Mouse (Mus musculus) hindbrain, embryonic 14.5 days (tissue): Measurements from ENCODE around the gene Zfp512b. TPM values are rescaled to one million over a fixed set of nuclear protein-coding genes. Genes with fewer than 3 reads are reported as not detected.

ENCODE experiments used
- ATAC-seq: fragments of 200-750 bp; cut with Nextera tagmentation; 2 replicates; pipeline ENCODE4 v1.8.0; 2017; ENCODE audit warnings: moderate number of reproducible peaks, mild to moderate bottlenecking, moderate TSS enrichment, moderate library complexity; ENCODE audit not compliant: low FRiP score
- DNase-seq: peaks from one replicate; pipeline ENCODE4 v3.0.0-alpha.2; 2015; ENCODE audit warnings: low spot score
- H3K27ac ChIP-seq: fragments of 300-500 bp; sonication (generic); 2 replicates; pipeline ENCODE4 v1.5.1; 2014; ENCODE audit warnings: mild to moderate bottlenecking, moderate library complexity
- H3K27me3 ChIP-seq: fragments of 300-500 bp; sonication (generic); 2 replicates; pipeline ENCODE4 v1.6.1; 2014; ENCODE audit warnings: mild to moderate bottlenecking, low read length, mixed read lengths; ENCODE audit not compliant: control insufficient read depth, insufficient read depth
- H3K36me3 ChIP-seq: fragments of 300-500 bp; sonication (generic); replicated peaks from 2 replicates; pipeline ENCODE4 v1.6.1; 2014; ENCODE audit not compliant: control insufficient read depth, insufficient read depth
- H3K4me1 ChIP-seq: fragments of 300-500 bp; sonication (generic); replicated peaks from 2 replicates; pipeline ENCODE4 v1.6.1; 2014; ENCODE audit warnings: antibody characterized with exemption, low read length, mixed read lengths; ENCODE audit not compliant: control insufficient read depth, insufficient read depth
- H3K4me2 ChIP-seq: fragments of 300-500 bp; sonication (generic); replicated peaks from 2 replicates; pipeline ENCODE4 v1.6.1; 2014; ENCODE audit warnings: mild to moderate bottlenecking, moderate library complexity
- H3K4me3 ChIP-seq: fragments of 300-500 bp; sonication (generic); replicated peaks from 2 replicates; pipeline ENCODE4 v1.5.1; 2014; ENCODE audit warnings: mild to moderate bottlenecking, low read length
- H3K9ac ChIP-seq: fragments of 300-500 bp; sonication (generic); 2 replicates; pipeline ENCODE4 v1.6.1; 2014
- H3K9me3 ChIP-seq: fragments of 300-500 bp; sonication (generic); 2 replicates; pipeline ENCODE4 v1.6.1; 2016; ENCODE audit warnings: low read length; ENCODE audit not compliant: control insufficient read depth
- WGBS: fragments of 180-500 bp; shearing (Covaris S2); extraction: QIAGEN DNeasy Blood & Tissue Kit; methylation state at CpG from one replicate; pipeline ENCODE4 v1.1.7; 2014; 5-methylcytosine and 5-hydroxymethylcytosine counted together
- polyA plus RNA-seq: library from polyadenylated mRNA; unstranded; fragments of >200 nt; fragmentation: Nextera tagmentation; extraction: Ambion mirVana; gene quantifications from 2 replicates; pipeline ENCODE4 v1.2.1, GENCODE M21; 2014

Zfp512b gene
- polyA plus RNA-seq, 1 experiment from 2014 or later: 86.2 TPM

DNA sequence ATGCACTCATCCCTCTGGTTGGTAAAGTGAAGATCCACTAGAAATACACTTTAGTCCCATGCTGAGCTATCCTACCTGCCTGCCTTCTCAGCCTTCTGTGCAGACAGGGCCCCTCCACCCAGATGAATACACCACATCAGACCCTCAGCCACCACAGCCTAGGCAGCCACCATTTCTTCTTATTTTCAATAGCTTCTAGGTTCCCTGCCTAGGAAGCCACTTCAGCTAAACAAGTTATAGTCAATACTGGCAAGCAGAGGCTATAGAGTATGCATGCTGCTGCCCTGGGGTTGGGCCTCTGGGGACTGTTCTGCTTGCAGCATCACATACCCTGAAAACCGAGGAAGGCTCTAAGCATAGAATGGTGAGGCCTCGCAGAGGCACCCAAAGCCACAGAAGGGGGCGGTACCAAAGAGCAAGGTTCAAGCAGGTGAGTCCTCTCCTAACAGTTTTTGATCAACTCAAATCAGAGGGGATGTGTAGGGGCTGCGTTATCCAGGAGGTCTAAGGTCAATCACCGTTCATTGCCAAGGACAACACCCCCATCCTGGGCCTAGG lies 996 bp downstream of the Zfp512b start, which contains the start of gene Prpf6:
Gene Prpf6, plus strand, starts transcription at position 341 of the 558 bp plus-strand sequence.
- 16% methylated on average over 5 of the region's 5 CpGs for WGBS
- Histone ChIP-seq H3K4me1 (peaks cover 12% of the 10 kb centered on the region), H3K27me3 (no peaks in the 10 kb centered on the region), H3K4me3 (peak within 1 kb of the TSS; percentile 96), H3K9ac (peak within 1 kb of the TSS; percentile 97), H3K4me2 (peak within 1 kb of the TSS; percentile 73), H3K36me3 (peaks cover 56% of the 10 kb centered on the region), H3K9me3 (no peaks in the 10 kb centered on the region), H3K27ac (peak within 1 kb of the TSS; percentile 90)
- ATAC-seq (no peak), DNase-seq (no peak)

DNA sequence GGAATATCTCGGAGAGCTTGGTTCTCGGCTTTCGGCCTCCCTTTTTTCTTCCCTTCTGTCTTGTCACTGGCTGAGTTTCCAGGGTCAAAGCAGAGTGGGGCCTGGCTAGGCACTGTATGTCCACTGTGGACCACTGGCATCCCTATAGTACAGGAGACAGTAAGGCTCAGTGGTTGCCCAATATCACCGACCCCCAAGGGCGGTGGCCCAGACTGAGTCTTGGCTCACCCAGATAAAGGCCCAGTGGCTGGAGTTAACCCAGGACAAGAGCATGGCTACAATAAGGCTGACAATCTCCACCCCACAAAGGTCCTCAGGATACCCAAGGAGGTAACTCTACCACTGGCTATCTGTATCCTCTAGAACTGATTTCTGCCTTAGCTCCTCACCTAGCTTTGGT lies 2.1 kb downstream of the Zfp512b start:
- Histone ChIP-seq H3K36me3 (peaks cover 56% of the 10 kb centered on the region), H3K9ac (no peak overlapping the region), H3K4me3 (no peak overlapping the region), H3K4me2 (0 out of 2 replicates have a peak overlapping the region, but pooled peaks have one; percentile 73), H3K4me1 (peaks cover 12% of the 10 kb centered on the region), H3K27me3 (no peaks in the 10 kb centered on the region), H3K9me3 (no peaks in the 10 kb centered on the region), H3K27ac (no peak overlapping the region)
- no peak for DNase-seq
- no peak for ATAC-seq
- WGBS: 98% methylated on average over 5 of the region's 5 CpGs

DNA sequence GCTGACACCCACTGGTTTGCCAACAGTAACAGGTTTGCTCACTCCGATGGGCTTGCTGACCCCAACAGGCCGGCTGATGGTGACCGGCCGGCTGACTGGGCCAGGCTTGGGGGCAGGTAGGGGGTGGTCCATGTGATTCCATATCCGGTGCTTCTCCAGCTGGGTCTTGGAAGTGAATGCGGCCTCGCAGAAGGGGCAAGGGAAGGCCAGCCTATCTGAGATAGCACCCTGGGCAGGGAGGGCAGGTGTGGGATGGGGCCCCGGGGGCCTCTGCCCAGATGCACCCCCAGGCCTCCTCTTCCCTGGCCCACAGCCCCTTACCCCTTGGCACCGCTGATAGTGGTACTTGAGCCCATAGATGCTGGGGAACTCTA lies 2.9 kb downstream of the Zfp512b start:
- peaks cover 60% of the 10 kb centered on the region for H3K36me3 ChIP-seq
- H3K27me3 ChIP-seq: no peaks in the 10 kb centered on the region
- no peak overlapping the region for H3K4me2 ChIP-seq
- H3K4me3 ChIP-seq: no peak overlapping the region
- H3K27ac ChIP-seq: no peak overlapping the region
- DNase-seq (no peak), ATAC-seq (no peak)
- H3K9ac ChIP-seq: no peak overlapping the region
- no peaks in the 10 kb centered on the region for H3K9me3 ChIP-seq
- H3K4me1 ChIP-seq: peaks cover 12% of the 10 kb centered on the region
- 94% methylated on average over 9 of the region's 9 CpGs for WGBS

DNA sequence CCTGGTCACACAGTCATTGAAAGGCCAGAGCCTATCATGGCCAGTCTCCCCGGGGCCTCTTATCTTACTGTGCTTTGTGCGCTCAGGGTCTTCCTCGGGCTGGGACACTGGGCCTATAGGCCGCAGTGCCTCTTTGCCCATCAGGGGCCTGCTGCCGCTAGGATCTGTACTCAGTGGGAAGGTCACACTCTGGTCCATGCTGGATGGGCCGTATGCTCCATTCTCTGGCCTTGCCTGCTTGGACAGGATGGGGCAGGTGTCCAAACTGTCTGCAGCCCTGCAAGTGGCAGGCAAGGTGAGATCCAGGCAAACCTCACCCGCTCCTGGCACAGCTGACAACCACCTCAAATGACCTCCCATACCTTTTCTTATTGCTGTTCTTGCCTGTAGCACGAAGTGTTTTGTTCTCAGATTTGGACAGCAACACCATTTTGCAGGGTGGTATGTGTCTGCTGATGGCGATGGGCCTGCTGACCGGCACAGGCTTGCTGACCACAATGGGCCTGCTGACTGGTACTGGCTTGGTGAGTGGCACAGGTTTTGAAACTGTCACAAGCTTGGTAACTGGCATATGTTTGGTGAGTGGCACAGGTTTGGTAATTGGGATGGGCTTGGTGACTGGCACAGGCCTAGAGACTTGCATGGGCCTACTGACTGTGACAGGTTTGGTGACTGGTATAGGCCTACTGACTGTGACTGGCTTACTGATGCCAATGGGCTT lies 3.4 kb downstream of the Zfp512b start:
- H3K9ac ChIP-seq: no peak overlapping the region
- peaks cover 12% of the 10 kb centered on the region for H3K4me1 ChIP-seq
- H3K4me2 ChIP-seq: no peak overlapping the region
- no peaks in the 10 kb centered on the region for H3K27me3 ChIP-seq
- H3K27ac ChIP-seq: no peak overlapping the region
- no peak overlapping the region for H3K4me3 ChIP-seq
- peaks cover 66% of the 10 kb centered on the region for H3K36me3 ChIP-seq
- 88% methylated on average over 10 of the region's 10 CpGs for WGBS
- DNase-seq (no peak), ATAC-seq (no peak)
- H3K9me3 ChIP-seq: no peaks in the 10 kb centered on the region

DNA sequence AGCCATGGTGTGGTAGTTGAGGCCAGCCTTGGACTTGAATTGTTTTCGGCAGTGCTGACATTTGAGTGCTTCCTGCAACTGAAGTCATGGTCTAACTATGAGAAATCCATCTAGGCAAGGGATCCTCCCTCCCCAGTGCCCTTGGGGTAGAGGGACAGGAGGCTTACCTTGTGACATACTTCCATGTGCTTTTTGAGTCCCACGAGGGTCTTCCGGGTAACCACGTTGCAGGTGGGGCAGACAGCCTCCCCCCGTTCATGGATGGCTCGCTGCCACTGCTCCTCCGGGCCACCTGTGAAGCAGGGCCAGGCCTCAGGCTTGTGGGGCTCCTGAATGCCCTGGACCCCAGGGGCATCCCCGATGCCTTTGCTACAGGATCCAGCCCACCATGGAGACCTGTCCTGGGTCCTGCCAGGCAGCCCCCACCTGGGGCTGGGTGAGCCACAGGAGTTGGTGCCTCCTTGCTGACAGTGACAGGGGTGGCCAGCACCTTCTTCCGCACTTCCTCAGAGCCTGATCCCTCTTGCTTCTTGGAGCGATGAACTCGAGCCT lies 4.3 kb downstream of the Zfp512b start:
- Histone ChIP-seq H3K9me3 (no peaks in the 10 kb centered on the region), H3K9ac (no peak overlapping the region), H3K27me3 (no peaks in the 10 kb centered on the region), H3K4me2 (no peak overlapping the region), H3K4me1 (peaks cover 12% of the 10 kb centered on the region), H3K4me3 (no peak overlapping the region), H3K36me3 (peaks cover 72% of the 10 kb centered on the region), H3K27ac (no peak overlapping the region)
- 91% methylated on average over 11 of the region's 11 CpGs for WGBS
- ATAC-seq (no peak), DNase-seq (no peak)

DNA sequence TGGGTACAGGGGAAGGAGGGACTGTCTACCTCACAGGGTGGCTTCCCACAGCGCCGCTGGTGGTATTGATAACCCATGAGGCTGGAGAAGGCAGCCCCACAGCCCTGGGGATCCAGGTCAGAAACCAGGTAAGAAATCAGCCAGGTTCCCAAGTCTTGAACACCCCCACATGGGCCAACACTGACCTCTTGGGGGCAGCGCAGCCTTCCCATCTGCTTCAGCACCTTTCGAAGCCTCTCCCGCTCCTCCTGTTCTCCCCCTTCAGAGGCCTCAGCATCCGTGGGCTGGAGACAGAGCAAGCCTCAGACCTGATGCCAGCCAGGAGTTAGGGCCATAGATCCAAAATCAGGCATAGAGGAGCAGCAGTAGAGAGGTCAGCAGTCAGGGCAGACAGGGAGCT lies 4.8 kb downstream of the Zfp512b start:
- H3K9ac ChIP-seq: no peak overlapping the region
- no peak overlapping the region for H3K4me2 ChIP-seq
- H3K9me3 ChIP-seq: no peaks in the 10 kb centered on the region
- DNase-seq (no peak), ATAC-seq (no peak)
- H3K27me3 ChIP-seq: no peaks in the 10 kb centered on the region
- no peak overlapping the region for H3K27ac ChIP-seq
- peaks cover 12% of the 10 kb centered on the region for H3K4me1 ChIP-seq
- peaks cover 76% of the 10 kb centered on the region for H3K36me3 ChIP-seq
- 89% methylated on average over 6 of the region's 6 CpGs for WGBS
- H3K4me3 ChIP-seq: no peak overlapping the region

DNA sequence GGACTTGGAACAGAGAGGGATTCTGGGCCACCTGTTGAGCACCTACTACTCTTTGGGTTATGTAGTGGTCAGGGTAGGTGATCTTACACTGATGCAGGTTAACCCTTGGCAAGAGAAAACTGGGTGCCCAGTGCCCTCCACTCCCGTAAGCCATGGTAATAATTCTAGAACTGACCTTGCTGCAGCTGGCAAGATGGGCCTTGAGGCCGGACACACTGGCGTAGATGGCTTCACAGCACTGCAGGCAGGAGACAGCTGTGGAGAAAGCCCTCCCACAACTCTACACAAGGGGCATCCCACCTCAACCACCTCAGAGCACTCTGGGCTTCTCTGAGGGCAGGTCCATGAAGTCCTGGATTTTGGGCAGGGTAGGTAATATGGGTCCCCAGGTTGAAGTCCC lies 6.5 kb downstream of the Zfp512b start:
- no peak overlapping the region for H3K9ac ChIP-seq
- H3K9me3 ChIP-seq: no peaks in the 10 kb centered on the region
- no peak overlapping the region for H3K4me2 ChIP-seq
- DNase-seq (no peak), ATAC-seq (no peak)
- H3K27me3 ChIP-seq: no peaks in the 10 kb centered on the region
- no peak overlapping the region for H3K4me3 ChIP-seq
- peaks cover 77% of the 10 kb centered on the region for H3K36me3 ChIP-seq
- 97% methylated on average over 3 of the region's 3 CpGs for WGBS
- peaks cover 9% of the 10 kb centered on the region for H3K4me1 ChIP-seq
- H3K27ac ChIP-seq: no peak overlapping the region

DNA sequence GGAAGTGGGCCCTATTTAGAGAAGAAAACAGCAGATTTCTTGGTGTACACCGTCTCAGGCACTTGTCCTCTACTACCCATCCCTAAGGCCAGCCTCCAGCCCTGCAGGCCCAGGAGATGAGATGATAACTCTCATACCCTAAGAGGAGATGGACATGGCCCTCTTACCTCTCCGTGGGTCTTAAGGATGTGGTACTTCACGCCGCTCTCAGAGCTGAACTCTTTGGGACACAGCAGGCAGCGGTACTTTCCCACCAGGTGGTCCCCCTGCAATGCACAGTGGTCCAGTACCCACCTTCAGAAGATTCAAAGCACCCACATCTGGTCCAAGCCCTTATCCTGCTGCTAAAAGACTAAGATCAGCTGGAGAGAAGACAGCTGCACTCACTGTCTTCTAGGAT lies 7.1 kb downstream of the Zfp512b start:
- 95% methylated on average over 5 of the region's 5 CpGs for WGBS
- Histone ChIP-seq H3K27ac (no peak overlapping the region), H3K9ac (no peak overlapping the region), H3K4me2 (no peak overlapping the region), H3K9me3 (no peaks in the 10 kb centered on the region), H3K27me3 (no peaks in the 10 kb centered on the region), H3K36me3 (peaks cover 75% of the 10 kb centered on the region), H3K4me1 (peaks cover 6% of the 10 kb centered on the region), H3K4me3 (no peak overlapping the region)
- ATAC-seq: no peak
- no peak for DNase-seq

DNA sequence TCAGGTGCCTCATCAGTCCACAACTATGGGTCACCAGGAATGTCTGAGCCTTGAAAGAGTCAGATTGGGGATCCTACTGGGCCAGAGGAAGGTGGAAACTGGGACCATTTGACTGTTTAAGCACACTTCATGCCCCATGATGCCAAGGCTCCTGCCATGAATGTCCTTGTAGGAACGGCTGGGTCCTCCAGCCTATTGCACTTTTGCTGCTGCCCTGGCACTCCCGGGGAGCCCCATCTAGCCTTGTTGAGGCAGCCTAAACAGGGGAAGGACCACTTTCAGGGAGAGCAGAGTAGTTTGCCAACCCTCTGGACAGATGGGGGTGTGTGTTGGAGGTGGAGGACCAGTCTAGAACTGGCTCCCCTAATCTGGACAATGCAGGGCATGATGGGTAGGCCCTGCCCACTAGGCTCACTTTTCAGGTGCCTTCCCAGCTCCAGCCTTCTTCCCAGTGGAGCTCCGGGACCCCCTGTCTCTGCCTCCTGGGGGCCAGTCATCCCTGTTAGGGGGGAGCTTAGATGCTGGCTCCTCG lies 8.1 kb downstream of the Zfp512b start, which contains the start of gene Uckl1:
Gene Uckl1, minus strand, starts transcription at position 482 of the 532 bp plus-strand sequence.
- DNase-seq: no peak
- H3K9me3 ChIP-seq: no peaks in the 10 kb centered on the region
- peaks cover 64% of the 10 kb centered on the region for H3K36me3 ChIP-seq
- H3K4me2 ChIP-seq: no peak within 1 kb of the TSS
- H3K9ac ChIP-seq: no peak within 1 kb of the TSS
- no peak for ATAC-seq
- whole genome bisulfite sequencing: 94% methylated on average over 4 of the region's 4 CpGs
- H3K4me3 ChIP-seq: no peak within 1 kb of the TSS
- H3K4me1 ChIP-seq: peaks cover 13% of the 10 kb centered on the region
- no peak within 1 kb of the TSS for H3K27ac ChIP-seq
- no peaks in the 10 kb centered on the region for H3K27me3 ChIP-seq
